ENCODE assay signal across 7 mouse cellular contexts in the genomic region with DNA sequence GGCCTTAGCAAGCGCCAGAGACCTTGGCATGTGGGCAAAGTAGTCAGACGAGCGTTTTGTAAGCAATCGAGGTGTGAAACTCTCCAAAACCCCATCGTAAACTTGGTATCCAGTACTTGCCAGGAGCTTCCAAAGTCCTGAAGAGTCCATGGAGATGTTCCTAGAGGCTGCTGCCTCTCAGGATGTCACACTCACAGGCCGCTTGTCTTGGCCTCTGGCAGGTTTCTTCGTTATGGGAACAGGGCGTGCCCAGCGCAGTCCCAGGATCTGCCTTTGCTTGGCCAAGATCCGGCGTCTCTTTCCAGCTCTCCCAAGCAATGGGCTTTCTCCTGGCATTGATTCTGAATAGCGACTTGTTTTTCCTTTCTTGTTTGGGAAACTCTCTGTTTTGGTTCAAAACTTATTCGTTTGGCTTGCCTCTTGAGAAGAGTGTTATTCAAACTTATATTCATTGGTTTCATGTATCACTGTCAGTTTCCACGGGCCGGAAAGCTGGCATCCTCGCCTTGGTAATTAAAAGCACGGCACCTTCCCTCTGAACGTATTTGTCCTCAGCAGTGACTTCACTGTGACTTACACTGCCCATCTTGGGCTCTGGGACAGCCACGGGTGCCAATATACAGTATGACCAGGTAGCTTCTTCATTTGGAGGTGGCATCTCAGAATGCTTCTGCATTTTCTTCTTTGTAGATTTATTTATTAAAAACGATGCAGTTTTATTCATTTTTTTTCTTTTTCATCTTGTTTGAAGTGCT. TPM values are rescaled to one million over a fixed set of nuclear protein-coding genes. Genes with fewer than 3 reads are reported as not detected.
DNase-seq lines count a peak whose midpoint lies in the region; ATAC-seq and TF ChIP-seq lines count a peak whose summit lies in the region.

No protein-coding gene starts in this region.

- H3K79me2 ChIP-seq in C2C12 (ENCODE audit: control insufficient read depth, insufficient read depth), result peaks cover 56% of the 10 kb centered on the region

- peak overlapping the region; percentile 87 for H3K9ac ChIP-seq in heart, embryonic 16.5 days (ENCODE audit: low read length)

- H3K27me3 ChIP-seq in C2C12 (ENCODE audit: control insufficient read depth, insufficient read depth, insufficient read length), result no peaks in the 10 kb centered on the region
- H3K27me3 ChIP-seq in heart, embryonic 16.5 days (ENCODE audit: control insufficient read depth, insufficient read depth, low read length), result no peaks in the 10 kb centered on the region
- no peaks in the 10 kb centered on the region for H3K27me3 ChIP-seq in midbrain, embryonic 10.5 days (ENCODE audit: low read depth, poor library complexity, severe bottlenecking)

- peaks cover 31% of the 10 kb centered on the region for H3K36me3 ChIP-seq in C2C12 (ENCODE audit: control insufficient read depth, insufficient read depth)
- H3K36me3 ChIP-seq in heart, embryonic 16.5 days (ENCODE audit: control insufficient read depth, insufficient read depth), result peaks cover 8% of the 10 kb centered on the region
- H3K36me3 ChIP-seq in midbrain, embryonic 10.5 days, result peaks cover 20% of the 10 kb centered on the region

- no peaks in the 10 kb centered on the region for H3K9me3 ChIP-seq in heart, embryonic 16.5 days (replicated peaks; ENCODE audit: control insufficient read depth, low read length)
- H3K9me3 ChIP-seq in midbrain, embryonic 10.5 days (replicated peaks), result no peaks in the 10 kb centered on the region

- H3K4me3 ChIP-seq in C2C12 (ENCODE audit: insufficient read depth, poor library complexity, severe bottlenecking), result peak overlapping the region; percentile 84
- peak overlapping the region; percentile 79 for H3K4me3 ChIP-seq in heart, embryonic 16.5 days (ENCODE audit: low read length)
- peak overlapping the region; percentile 79 for H3K4me3 ChIP-seq in midbrain, embryonic 10.5 days

- peaks cover 52% of the 10 kb centered on the region for H3K79me3 ChIP-seq in C2C12 (ENCODE audit: low read depth)

- peaks cover 47% of the 10 kb centered on the region for H3K4me1 ChIP-seq in heart, embryonic 16.5 days (ENCODE audit: control insufficient read depth, insufficient read depth, low read length)
- peaks cover 42% of the 10 kb centered on the region for H3K4me1 ChIP-seq in midbrain, embryonic 10.5 days

- peak overlapping the region; percentile 92 for H3K27ac ChIP-seq in heart, embryonic 16.5 days (ENCODE audit: low read length)
- peak overlapping the region; percentile 91 for H3K27ac ChIP-seq in midbrain, embryonic 10.5 days (replicated peaks)

- peak; percentile 38 for DNase-seq in ES-CJ7 (ENCODE audit: low read depth, low spot score)
- DNase-seq in kidney, postnatal 36 days, result peak; percentile 57 to 61
- no peak for DNase-seq in midbrain, embryonic 10.5 days (ENCODE audit: low spot score)
- no peak for DNase-seq in right cerebral cortex, postnatal 25 days

- peak overlapping the region; percentile 89 for H3ac ChIP-seq in C2C12 (ENCODE audit: control insufficient read depth, insufficient read length, low read depth)

- peak; percentile 26; the same call in 1 of the 2 replicates for ATAC-seq in erythroblast, adult 5-6 weeks (replicated peaks; ENCODE audit: low FRiP score, poor library complexity, severe bottlenecking)
- no peak for ATAC-seq in heart, embryonic 16.5 days (replicated peaks; ENCODE audit: extremely low read depth, insufficient read depth, low FRiP score)

- H3K4me2 ChIP-seq in heart, embryonic 16.5 days (ENCODE audit: low read depth, low read length), result peak overlapping the region; percentile 78

- TF ChIP-seq CTCF in C2C12 (IDR thresholded peaks at IDR 0.05; ENCODE audit: control insufficient read depth, insufficient read depth, insufficient read length), result no peak

- WGBS in heart, embryonic 16.5 days, result 16% methylated on average over 20 of the region's 20 CpGs
- 22% methylated on average over 20 of the region's 20 CpGs for WGBS in midbrain, embryonic 10.5 days

TF ChIP-seq in C2C12, 6 proteins besides CTCF, POLR2A, EP300 and RAD21:
- TF ChIP-seq MAX (IDR thresholded peaks at IDR 0.05) (no peak), MYOD1 (IDR thresholded peaks at IDR 0.05; ENCODE audit: control insufficient read depth, insufficient read length, low read depth) (no peak), USF1 (IDR thresholded peaks at IDR 0.05; ENCODE audit: low read depth) (no peak), FOSL1 (IDR thresholded peaks at IDR 0.05; ENCODE audit: insufficient read depth, low read length, poor library complexity, severe bottlenecking) (no peak), CEBPB (IDR thresholded peaks at IDR 0.05; ENCODE audit: low read depth) (no peak), MYOG (IDR thresholded peaks at IDR 0.05; ENCODE audit: control insufficient read depth, extremely low read depth, insufficient read length) (no peak)

RNA-seq across cellular contexts. Expression of gene Nadk, which starts 2.3 kb away (rescaled TPM):
- 209 TPM for polyA plus RNA-seq in C2C12 (2012; fragmentation: generic; extraction: Trizol)
- total RNA-seq in erythroblast, adult 5-6 weeks (2015; ENCODE audit: low replicate concordance), result 42.3 and 46.2 TPM in 2 replicates
- 27.5 and 27.6 TPM in 2 replicates for total RNA-seq in erythroblast, adult 5-6 weeks (2017; ENCODE audit: low replicate concordance)
- 52.4 and 52.8 TPM in 2 replicates for polyA plus RNA-seq in heart, embryonic 16.5 days (2015; fragmentation: Nextera tagmentation; extraction: Ambion mirVana)
- 105 and 110 TPM in 2 replicates for polyA plus RNA-seq in midbrain, embryonic 10.5 days (2016; fragmentation: Nextera tagmentation; extraction: Ambion mirVana)

RNA-seq across cellular contexts. Expression of gene Slc35e2, which starts 36.7 kb away (rescaled TPM):
- polyA plus RNA-seq in C2C12 (2012; fragmentation: generic; extraction: Trizol), result 6.3 TPM
- total RNA-seq in erythroblast, adult 5-6 weeks (2015; ENCODE audit: low replicate concordance), result 10.4 and 13.8 TPM in 2 replicates
- 7.6 and 13.2 TPM in 2 replicates for total RNA-seq in erythroblast, adult 5-6 weeks (2017; ENCODE audit: low replicate concordance)
- 5.7 and 5.8 TPM in 2 replicates for polyA plus RNA-seq in heart, embryonic 16.5 days (2015; fragmentation: Nextera tagmentation; extraction: Ambion mirVana)
- polyA plus RNA-seq in midbrain, embryonic 10.5 days (2016; fragmentation: Nextera tagmentation; extraction: Ambion mirVana), result 11.9 and 13.4 TPM in 2 replicates

Comparison
In these comparisons a context has a peak if more than half of its experiments do, and no peak if none do; other contexts are left out.
1. DNase-seq: peak in ES-CJ7 (single experiment) and kidney, postnatal 36 days (2 of 2); none in midbrain, embryonic 10.5 days (single experiment) and right cerebral cortex, postnatal 25 days (single experiment).
2. Peak in every context shown above with its lines, with median percentiles within 50 percentile points of each other: H3K4me3 ChIP-seq.